Mouse (Mus musculus): ENCODE data around the gene Ints6. TPM values are rescaled to one million over a fixed set of nuclear protein-coding genes. Genes with fewer than 3 reads are reported as not detected.
"Not testable (repeated sequence)": the region's sequence is repeated elsewhere in the genome, so short reads cannot be mapped to it uniquely, and the experiment has no call there.

The Ints6 gene
- total RNA-seq, 2 experiments from 2014 or later: 32.6 to 43.4 TPM

GRCm38 (mm10) chr14:62759771-62760320 lies 1.1 kb downstream of the Ints6 start:
- peak; percentile 52 to 60 for DNase-seq (ENCODE audit: low spot score in 2 of 2)
- intact Hi-C loops (cut with DNase I): loop anchor here (2.0 to 5.0 kb wide), 3 partner anchors 77 to 177 kb away; partner anchors contain the start of gene Wdfy2

- intact Hi-C loops (cut with DNase I): no loop called here
Measured at GRCm38 (mm10) chr14:62758714-62759113, 2.3 kb downstream of the Ints6 start.

DNA sequence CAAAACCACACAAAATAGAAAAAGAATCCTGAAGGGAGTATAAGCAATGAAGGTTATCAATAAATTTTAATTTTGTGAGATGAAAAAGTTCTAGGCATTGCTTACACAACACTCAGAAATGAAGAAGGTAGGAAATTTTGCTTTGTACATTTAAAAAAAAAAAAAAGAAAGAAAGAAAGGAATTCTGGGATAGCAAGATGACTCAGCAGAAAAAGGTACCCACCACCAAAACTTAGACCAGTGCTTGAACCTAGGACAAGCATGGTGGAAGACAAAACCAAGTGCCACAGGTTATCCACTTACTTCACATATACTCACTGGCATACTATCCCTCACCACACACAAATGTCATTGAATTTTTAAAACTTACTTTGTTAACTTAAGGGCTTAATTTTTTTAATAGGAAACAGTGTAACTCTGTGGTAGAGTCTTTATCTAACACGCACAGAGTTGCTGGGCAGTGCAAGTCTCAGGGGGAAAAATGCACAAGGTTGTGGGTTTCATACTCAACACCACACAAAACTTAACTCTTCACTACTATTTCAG lies 5.8 kb downstream of the Ints6 start:
- intact Hi-C loops (cut with DNase I): no loop called here
- DNase-seq (ENCODE audit: low spot score in 2 of 2): no peak

More at GRCm38 (mm10) chr14:62758714-62759113, 2.3 kb downstream of the Ints6 start:
- DNase-seq (ENCODE audit: low spot score in 2 of 2): no peak

DNA sequence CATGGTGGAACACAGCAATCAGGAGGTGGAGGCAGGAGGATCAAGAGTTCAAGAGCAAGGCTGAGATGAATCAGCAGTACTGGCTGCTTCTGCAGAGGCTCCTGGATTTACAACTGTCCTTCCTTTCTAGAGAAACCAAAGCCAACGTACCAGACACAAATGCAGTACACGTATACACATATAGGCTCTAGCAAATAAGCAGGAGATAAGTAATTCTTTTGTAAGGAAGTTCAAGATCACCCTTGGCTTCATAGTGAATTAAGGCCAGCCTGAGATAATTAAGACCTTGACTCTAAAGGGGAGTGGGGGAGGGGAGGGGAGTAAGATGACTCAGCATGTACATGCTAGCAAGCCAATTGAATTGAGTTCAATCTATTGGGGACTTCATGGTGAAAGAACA lies 9.5 kb downstream of the Ints6 start:
- no peak for DNase-seq (ENCODE audit: low spot score in 2 of 2)
- intact Hi-C loops (cut with DNase I): no loop called here

GRCm38 (mm10) chr14:62735646-62736045 lies 25.3 kb downstream of the Ints6 start:
- DNase-seq (ENCODE audit: low spot score in 2 of 2): no peak
- intact Hi-C loops (cut with DNase I): no loop called here

DNA sequence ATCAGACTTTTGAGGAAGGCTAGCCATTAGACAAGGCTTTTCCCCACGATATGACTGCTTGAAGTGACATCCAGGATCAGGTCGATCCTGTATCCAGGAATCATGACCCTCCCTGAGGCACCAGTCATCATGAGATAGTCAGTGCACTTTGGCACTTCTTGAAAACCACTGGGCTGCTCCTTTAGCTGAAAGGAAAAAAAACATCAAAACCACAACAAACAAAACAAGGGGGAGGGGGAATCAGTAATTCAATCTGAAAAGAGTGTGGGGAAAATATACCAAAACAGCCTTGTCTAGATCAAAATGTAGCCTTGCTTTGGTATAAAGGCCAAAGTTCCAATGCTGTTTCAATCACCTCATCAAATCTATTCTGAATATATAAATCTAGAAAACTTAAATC lies 27.3 kb downstream of the Ints6 start:
- intact Hi-C loops (cut with DNase I): no loop called here
- DNase-seq (ENCODE audit: low spot score in 2 of 2): no peak

DNA sequence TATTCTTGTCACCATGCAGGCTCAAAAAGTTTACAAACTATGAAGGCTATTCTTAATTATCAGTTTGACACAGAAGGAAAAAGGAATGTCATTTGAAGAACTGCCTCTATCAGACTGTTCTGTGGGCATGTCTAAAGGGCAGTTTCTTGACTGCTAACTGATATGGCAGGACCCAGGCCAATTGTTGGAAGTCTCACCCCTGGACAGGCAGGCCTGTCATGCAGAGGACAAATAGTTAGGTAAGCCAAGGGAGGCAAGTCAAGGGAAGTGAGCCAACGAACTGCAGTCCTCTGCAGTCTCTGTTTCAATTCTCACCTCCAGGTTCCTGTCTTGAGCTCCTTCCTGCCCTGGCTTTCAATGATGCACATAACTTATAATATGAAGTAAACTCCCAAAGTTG lies 29.1 kb downstream of the Ints6 start:
- intact Hi-C loops (cut with DNase I): no loop called here
- DNase-seq (ENCODE audit: low spot score in 2 of 2): no peak

GRCm38 (mm10) chr14:62724560-62724959 lies 36.4 kb downstream of the Ints6 start:
- intact Hi-C loops (cut with DNase I): no loop called here
- DNase-seq (ENCODE audit: low spot score in 2 of 2): no peak

DNA sequence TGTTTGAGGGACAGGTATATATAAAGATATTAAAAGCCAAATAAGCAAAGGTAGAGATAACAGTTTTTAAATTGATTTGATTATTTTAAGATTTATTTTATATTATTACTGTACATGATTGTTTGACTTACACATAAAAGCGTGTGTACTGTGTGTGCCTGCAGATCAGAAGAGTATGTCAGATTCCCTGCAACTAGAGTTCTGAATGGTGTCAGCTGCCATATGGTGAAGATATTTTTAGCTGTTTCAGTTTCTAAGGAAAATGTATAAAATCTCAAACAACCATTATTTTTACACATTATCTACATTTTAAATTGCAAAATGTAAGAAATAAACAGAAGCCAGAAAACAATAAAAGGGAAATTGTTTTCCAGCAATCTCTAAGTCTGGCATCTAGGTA lies 39.3 kb downstream of the Ints6 start:
- intact Hi-C loops (cut with DNase I): no loop called here
- no peak for DNase-seq (ENCODE audit: low spot score in 2 of 2)

GRCm38 (mm10) chr14:62718161-62718560 lies 42.8 kb downstream of the Ints6 start:
- no peak for DNase-seq (ENCODE audit: low spot score in 2 of 2)
- intact Hi-C loops (cut with DNase I): no loop called here

GRCm38 (mm10) chr14:62673646-62674045 lies 87.3 kb downstream of the Ints6 start:
- intact Hi-C loops (cut with DNase I): no loop called here

GRCm38 (mm10) chr14:62664976-62665673 lies 95.8 kb downstream of the Ints6 start:
- no peak for DNase-seq (ENCODE audit: low spot score in 2 of 2)
- intact Hi-C loops (cut with DNase I): no loop called here

More at GRCm38 (mm10) chr14:62673646-62674045, 87.3 kb downstream of the Ints6 start:
- no peak for DNase-seq (ENCODE audit: low spot score in 2 of 2)

DNA sequence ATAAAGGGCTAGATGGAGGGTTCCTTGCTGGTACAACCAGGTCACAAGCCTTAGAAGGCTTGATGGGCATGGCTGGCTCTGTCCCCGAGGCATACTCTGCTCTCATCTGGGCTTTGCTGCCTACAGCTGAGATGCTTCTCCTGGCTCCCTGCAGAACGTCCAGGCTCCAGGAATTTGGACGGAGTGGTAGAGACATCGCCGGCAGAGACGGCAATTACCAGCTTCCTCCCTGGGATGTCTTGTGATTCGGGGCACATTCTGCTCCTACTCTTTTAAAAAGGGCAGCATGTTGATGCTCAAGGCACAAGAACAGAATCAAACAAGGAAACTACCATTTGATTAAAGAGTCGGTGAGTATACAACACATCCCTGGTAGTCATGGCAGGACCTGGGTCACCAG lies 97.6 kb downstream of the Ints6 start, which contains the start of gene Serpine3:
Gene Serpine3, plus strand, starts transcription at position 301 of the 400 bp plus-strand sequence.
- no peak for DNase-seq (ENCODE audit: low spot score in 2 of 2)
- intact Hi-C loops (cut with DNase I): no loop called here

DNA sequence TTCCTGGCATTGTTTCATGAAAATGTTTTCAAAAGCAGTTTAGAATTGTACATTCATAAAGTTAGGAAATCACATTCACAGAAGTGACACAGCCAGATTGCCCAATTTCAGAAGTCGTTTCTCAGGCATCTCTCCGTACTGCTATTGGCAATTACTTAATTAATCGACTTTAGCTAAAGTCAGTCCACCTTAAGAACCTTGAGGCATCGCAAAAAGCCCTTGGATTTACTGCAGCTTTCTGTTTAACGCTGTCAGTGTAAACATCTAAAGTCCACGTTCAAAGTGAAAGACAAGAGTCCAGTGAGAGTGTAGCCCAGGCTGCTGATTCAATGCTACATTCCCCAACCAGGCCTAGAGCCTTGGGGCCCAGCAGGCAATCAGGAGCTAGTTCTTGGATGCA lies 98.6 kb downstream of the Ints6 start:
- intact Hi-C loops (cut with DNase I): no loop called here
- DNase-seq (ENCODE audit: low spot score in 2 of 2): no peak

- intact Hi-C loops (cut with DNase I): no loop called here
- DNase-seq (ENCODE audit: low spot score in 2 of 2): no peak
Measured at GRCm38 (mm10) chr14:62657469-62657868, 103.5 kb downstream of the Ints6 start.

- intact Hi-C loops (cut with DNase I): no loop called here
- DNase-seq (ENCODE audit: low spot score in 2 of 2): no peak
Measured at GRCm38 (mm10) chr14:62655996-62656395, 105.0 kb downstream of the Ints6 start.

- intact Hi-C loops (cut with DNase I): no loop called here
- no peak for DNase-seq (ENCODE audit: low spot score in 2 of 2)
Measured at GRCm38 (mm10) chr14:62651771-62652170, 109.2 kb downstream of the Ints6 start.

GRCm38 (mm10) chr14:62650376-62650775 lies 110.6 kb downstream of the Ints6 start:
- intact Hi-C loops (cut with DNase I): no loop called here
- no peak for DNase-seq (ENCODE audit: low spot score in 2 of 2)

- intact Hi-C loops (cut with DNase I): no loop called here
- no peak for DNase-seq (ENCODE audit: low spot score in 2 of 2)
Measured at GRCm38 (mm10) chr14:62648405-62648804, 112.6 kb downstream of the Ints6 start.

DNA sequence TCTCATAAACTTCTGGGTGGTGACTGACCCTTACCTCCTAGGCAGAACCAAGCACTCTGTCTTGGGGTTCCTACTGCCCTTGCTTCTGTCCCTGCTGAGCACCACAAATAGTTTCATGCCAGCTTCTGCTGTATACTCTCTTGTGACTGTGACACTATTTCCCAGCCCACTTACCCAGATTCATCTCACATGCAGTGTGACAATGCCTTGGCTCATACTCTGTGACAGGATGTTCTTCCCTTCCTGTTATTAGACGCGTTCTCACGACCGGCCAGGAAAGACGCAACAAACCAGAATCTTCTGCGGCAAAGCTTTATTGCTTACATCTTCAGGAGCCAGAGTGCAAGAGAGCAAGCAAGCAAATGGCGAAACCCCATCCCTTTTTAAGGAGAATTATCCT lies 118.6 kb downstream of the Ints6 start:
- intact Hi-C loops (cut with DNase I): not testable (repeated sequence)

GRCm38 (mm10) chr14:62640396-62640795 lies 120.6 kb downstream of the Ints6 start:
- intact Hi-C loops (cut with DNase I): no loop called here
- DNase-seq (ENCODE audit: low spot score in 2 of 2): no peak

More for the DNA sequence above, 118.6 kb downstream of the Ints6 start:
- not testable (repeated sequence) for DNase-seq (ENCODE audit: low spot score in 2 of 2)
